Mouse (Mus musculus) heart, postnatal 0 days (tissue): Measurements from ENCODE around the gene 4932438A13Rik.

Experiments
- CTCF ChIP-seq: IDR thresholded peaks from 2 replicates; pipeline ENCODE4 v1.5.1; 2016; ENCODE audit warnings: antibody characterized with exemption, control low read depth, low read depth
- EP300 ChIP-seq: IDR thresholded peaks from 2 replicates; pipeline ENCODE4 v1.6.1; 2016; ENCODE audit warnings: antibody characterized with exemption, low read depth

GRCm38 (mm10) chr3:36825554-36825953 is 37.4 kb upstream of the 4932438A13Rik start:
- TF ChIP-seq CTCF (no peak), EP300 (no peak)
